Mouse (Mus musculus) left cerebral cortex, adult 2 months (tissue): ENCODE measurements around the gene Diras2. TPM values are rescaled to one million over a fixed set of nuclear protein-coding genes. Genes with fewer than 3 reads are reported as not detected.

Experiments
- DNase-seq, 2 experiments: peaks; one replicate each; pipeline ENCODE4 v3.0.0; 2021 to 2022; ENCODE audit warnings: low spot score in 2 of 2, mixed read lengths in 1 of 2; ENCODE audit errors: extremely low spot score in 1 of 2
- H3K27ac ChIP-seq: fragments of 200-600 bp; 2 replicates; pipeline ENCODE4 v1.8.1; 2022
- H3K4me3 ChIP-seq: fragments of 200-600 bp; 2 replicates; pipeline ENCODE4 v1.8.1; 2022
- CTCF ChIP-seq: fragments of 200-600 bp; IDR thresholded peaks from 2 replicates; pipeline ENCODE4 v1.8.1; 2022; ENCODE audit warnings: antibody characterized with exemption, mild to moderate bottlenecking, moderate library complexity
- intact Hi-C: fragments of 180-260 bp; cut with DNase I; formaldehyde crosslinking; loops from one replicate; pipeline ENCODE4 v1.15.1; 2025
- long read RNA-seq, 2 experiments: library from polyadenylated mRNA; stranded (forward); transcript quantifications; one replicate each; pipeline ENCODE4 v2.0.0; 2021; ENCODE audit warnings: borderline mapping rate in 2 of 2
- total RNA-seq, 2 experiments: library from RNA; stranded (reverse); gene quantifications; 2 replicates each; pipeline ENCODE4 v1.2.3; 2021

The Diras2 gene
- total RNA-seq: 100 to 1,000 TPM; 170 to 185 TPM
- long read RNA-seq, experiment 1, full-length matches to known transcripts: 407 of 466 reads
- long read RNA-seq, experiment 1, partial matches to known transcripts: 0 of 466 reads
- long read RNA-seq, experiment 1, other reads (novel, unspliced or antisense): 59 of 466 reads
- long read RNA-seq, experiment 2, full-length matches to known transcripts: 310 of 358 reads
- long read RNA-seq, experiment 2, partial matches to known transcripts: 44 of 358 reads
- long read RNA-seq, experiment 2, other reads (novel, unspliced or antisense): 4 of 358 reads

DNA sequence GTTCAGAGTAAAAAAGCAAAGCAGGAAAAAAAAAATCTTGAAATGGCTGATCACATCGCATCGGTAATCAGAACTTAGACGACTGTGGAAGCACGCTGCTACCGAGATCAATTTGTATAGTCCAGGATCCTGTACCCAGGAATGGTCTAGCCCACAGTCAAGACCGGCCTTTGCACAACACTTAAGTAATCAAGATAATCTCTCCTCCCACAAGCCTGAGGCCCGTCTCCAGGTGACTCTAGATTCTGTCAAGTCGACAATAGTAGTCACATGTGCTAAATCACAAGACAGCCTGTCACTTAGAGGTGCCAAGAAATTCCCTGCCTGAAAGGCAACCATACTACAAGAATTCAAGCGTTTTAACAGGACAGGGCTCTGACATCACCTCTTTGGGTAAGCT, at the start of gene Diras2:
Gene Diras2 (minus strand): TSS at position 159 of the 400 bp plus-strand sequence.
- Histone ChIP-seq H3K4me3 (peak within 1 kb of the TSS; percentile 82), H3K27ac (peak within 1 kb of the TSS; percentile 96)
- no peak for TF ChIP-seq CTCF
- intact Hi-C loops: loop anchor here (10.0 kb wide), 1 partner anchor 696 kb away; no protein-coding TSS in a partner anchor
- DNase-seq: no peak

DNA sequence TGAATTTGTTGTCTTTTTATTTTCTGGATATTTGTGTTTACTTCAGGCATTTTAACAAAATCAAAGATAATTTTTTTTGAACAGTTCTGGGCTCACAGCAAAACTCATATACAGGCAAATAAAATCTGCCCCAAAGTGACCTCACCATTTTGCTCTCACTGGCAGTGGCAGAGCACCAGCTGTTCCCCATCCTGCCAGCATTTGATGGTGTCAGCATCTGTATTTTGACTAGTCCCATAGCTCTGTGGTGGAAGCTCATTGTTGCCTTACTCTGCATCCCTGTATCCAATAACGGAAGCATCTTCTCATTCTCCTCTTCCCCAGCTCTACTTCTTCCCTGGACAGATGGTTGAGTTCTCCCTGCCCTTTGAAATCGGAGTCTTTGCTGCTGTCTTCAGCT, 47.7 kb upstream of the Diras2 start:
- no peak for TF ChIP-seq CTCF
- intact Hi-C loops: no loop called here
- no peak for DNase-seq
- no peak overlapping the region for H3K4me3 ChIP-seq
- no peak overlapping the region for H3K27ac ChIP-seq

DNA sequence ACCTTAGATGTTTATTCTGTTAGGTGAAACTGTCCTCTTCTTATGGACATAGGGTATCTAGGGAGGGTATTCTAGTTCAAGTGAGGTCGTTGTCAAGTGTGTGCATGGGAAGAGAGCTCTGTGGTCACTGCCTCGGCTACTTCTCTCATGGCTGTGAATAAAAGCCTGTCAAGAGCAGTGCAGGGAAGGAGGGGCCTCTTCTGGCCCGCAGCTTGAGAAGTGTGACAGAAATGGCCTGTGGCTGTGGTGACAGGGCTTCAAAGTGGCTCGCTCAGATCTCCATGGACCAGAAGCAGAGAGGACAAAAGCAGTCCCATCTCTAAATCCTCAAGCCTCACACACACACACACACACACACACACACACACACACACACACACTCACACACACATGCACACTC, 46.9 kb upstream of the Diras2 start:
- no peak for DNase-seq
- Histone ChIP-seq H3K27ac (no peak overlapping the region), H3K4me3 (no peak overlapping the region)
- intact Hi-C loops: no loop called here
- TF ChIP-seq CTCF: no peak

DNA sequence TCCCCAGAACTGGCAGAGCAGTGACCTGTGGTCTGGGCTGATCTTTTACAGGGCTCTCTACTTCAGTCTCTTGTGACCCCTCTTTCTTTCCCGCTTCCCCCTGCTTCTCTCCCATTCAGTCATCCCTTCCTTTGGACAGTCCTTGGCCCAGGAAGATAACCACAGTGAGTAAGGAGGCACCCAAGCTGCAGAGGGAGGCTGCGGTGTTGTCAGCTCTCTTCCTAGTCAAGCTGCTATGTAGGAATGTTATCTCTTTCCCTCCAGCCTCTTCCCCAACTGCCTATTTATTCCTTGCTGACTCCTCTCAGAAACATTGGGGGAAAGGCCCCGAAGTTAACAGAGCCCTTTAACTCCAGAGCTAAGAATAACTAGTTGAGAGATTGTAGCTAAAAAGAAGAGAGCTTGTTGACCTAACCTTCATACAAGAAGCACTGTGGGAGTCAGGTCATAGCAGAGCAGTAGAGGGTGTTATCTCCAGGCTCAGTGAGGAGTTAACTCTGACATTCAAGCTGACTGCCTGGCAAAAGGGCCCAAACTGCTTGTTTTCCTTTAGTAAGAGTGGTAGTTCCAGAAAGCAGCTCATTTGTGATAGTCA, 46.3 kb upstream of the Diras2 start:
- intact Hi-C loops: no loop called here
- DNase-seq: no peak
- TF ChIP-seq CTCF: no peak
- Histone ChIP-seq H3K27ac (no peak overlapping the region), H3K4me3 (no peak overlapping the region)

DNA sequence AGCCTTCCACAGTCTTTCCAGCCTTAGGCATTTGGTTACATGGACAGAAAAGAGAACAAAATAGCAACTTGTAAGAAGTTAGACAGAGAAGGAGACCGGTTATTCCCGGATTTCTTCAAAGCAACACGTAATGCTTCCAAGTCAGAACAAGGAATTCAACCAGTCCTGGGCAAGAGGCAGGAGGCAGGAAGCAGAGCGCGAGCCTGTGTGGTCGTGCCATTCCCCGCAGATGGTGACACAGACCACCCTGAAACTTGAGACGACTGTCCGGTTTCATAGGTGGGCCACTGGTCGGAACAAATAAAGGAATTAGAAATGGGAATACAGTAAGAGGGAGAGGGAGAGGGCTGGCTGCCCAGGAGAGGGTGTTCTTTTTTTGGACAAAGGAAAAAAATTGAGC, 45.8 kb upstream of the Diras2 start:
- DNase-seq: no peak
- TF ChIP-seq CTCF: no peak

DNA sequence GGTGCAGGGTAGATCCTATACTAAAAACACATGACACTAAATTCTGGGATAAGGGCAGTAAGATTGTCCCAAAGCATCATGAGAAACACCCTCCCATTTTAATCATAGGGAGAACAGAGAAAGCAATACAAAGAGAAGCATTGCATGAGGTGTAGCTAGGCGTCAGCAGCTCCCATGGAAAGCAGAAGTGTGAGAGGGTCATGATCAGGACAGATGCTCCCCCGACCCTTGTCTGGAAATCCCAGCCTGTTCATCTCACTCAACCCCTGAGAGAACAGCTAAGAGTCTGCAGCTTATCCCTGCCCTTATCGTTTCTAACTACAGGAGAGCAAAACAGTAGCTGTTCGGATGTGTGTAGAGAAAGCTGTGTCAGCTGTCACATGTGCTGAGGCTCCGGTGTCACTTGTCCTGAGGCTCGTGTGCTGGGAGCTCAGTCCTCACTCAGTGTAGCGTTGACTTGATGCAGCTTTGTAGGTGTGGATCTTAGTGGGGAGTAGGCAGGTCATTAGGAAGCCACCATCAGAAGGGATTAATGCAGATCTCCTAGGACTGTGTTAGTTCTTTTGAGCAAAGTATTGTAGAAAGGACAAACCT, 45.0 kb upstream of the Diras2 start:
- intact Hi-C loops: no loop called here
- Histone ChIP-seq H3K27ac (no peak overlapping the region), H3K4me3 (no peak overlapping the region)
- TF ChIP-seq CTCF: no peak
- no peak for DNase-seq

More for the DNA sequence above, 45.8 kb upstream of the Diras2 start:
- intact Hi-C loops: no loop called here
- no peak overlapping the region for H3K4me3 ChIP-seq
- no peak overlapping the region for H3K27ac ChIP-seq

DNA sequence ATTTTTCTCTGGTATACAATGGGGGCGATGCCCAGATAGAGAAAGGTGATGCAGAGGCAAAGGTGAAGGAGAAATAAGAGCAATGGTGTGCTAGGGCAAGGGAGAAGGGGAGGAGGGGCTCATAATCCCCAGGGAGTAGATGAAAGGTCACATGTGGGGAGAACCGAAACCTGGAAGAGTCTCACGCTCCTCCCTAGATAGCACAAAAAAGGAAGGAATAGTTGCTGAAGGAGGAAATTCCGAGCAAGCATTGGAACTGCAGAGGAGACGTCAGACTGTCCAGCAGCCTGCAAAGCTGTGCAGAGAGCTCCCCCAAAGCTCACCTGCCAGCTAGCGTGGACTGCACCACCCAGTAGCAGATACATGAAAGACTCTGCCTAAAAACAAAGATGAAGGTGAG, 44.4 kb upstream of the Diras2 start:
- DNase-seq: no peak
- no peak overlapping the region for H3K4me3 ChIP-seq
- intact Hi-C loops: no loop called here
- no peak overlapping the region for H3K27ac ChIP-seq
- TF ChIP-seq CTCF: no peak

DNA sequence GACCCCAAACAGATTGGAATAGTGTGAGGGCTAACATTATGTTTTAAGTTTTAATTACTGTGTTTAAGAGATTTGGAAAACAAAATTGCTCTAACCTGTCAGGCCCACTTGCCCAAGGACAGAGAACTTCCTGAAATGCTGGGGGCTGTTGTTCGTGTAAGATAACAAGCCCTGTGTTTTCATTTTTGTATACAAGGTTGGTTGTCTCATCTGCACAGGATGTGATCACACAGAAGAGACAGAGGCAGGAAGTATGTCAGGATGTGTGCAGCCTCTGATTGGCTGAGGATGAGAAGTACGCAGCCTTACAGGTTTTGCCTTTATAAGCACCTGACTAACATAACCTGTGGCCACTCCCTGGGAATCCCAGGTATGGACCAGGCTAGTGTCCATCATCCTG, 43.2 kb upstream of the Diras2 start:
- intact Hi-C loops: loop anchor here (5.0 kb wide), 1 partner anchor 48 kb away; no protein-coding TSS in a partner anchor
- DNase-seq: no peak
- TF ChIP-seq CTCF: no peak
- H3K27ac ChIP-seq: no peak overlapping the region
- no peak overlapping the region for H3K4me3 ChIP-seq

DNA sequence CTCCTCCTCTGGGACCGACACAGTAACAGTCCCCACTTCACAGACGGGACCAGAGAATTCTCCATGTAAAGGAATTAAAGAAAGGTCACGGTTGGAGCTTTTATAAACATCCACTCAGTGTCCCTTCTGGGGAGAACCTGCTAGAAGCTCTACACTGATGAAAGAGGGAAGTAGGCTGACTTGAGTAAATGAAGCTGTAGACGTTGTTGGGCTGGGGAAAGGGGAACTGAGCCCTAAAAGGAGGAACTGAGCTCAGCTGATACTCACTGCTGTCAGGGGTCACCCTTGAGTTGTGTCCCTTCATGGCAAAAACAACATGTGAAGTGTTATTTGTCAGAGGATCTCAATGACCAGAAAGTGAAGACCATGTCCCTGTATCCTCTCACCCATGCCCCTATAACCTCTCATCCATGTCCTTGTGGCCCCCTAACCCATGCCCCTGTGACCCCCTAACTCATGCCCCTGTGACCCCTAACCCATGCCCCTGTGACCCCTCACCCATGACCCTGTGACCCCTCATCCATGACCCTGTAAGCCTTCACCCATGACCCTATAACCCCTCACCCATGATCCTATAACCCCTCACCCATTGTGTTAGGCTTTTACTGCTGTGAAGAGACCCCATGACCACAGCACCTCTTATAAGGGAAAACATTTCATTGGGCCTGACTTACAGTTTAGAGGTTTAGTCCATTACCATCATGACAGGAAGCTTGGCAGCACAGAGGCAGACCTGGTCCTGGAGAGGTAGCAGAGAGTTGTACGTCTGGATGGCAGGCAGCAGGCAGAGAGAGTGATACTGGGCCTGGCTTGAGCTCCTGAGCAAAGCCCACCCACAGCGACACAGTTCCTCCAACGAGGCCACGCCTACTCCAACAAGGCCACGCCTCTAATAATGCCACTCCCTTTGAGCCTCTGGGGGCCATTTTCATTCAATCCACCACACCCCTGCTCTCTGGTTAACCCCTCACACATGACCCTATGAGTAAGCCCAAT, 41.7 kb upstream of the Diras2 start:
- DNase-seq: no peak
- intact Hi-C loops: loop anchor here (5.0 kb wide), 1 partner anchor 50 kb away; no protein-coding TSS in a partner anchor
- Histone ChIP-seq H3K27ac (no peak overlapping the region), H3K4me3 (no peak overlapping the region)
- TF ChIP-seq CTCF: no peak

DNA sequence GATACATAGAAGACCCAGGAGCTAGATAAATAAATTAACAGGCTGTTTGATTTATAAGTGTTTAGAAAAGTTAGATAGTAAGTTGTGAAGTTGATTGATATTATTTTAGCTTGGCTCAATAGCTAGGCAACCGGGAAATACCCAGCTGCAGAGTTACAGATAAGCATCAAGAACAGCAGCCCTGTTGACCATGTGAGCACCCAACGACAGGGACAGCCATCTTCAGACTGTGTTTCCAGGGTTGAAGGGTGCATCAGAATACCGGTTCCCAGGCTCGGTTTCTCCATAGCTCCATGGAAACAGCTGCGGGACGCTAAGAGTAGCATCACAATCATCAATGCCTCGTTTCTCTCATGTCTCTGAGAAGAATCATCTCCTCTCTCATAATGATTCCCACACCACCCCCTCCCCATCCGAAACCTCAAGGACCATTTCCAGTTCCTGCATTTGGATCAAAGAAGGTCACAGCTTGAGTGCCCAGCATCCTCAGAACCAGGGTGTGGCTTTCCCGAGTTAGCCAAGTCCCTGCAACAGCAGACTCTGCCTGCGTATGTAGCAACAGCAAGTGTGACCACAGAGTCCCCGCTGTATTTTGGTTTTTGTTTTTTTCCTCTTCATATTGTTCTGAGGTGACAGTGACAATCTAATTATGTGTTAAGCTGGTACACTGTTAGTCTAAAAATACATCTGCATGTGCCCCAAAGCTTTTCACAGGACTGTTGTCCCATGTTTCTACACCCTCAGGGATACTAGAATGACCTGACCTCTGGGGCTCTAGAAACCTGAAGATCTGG, 40.7 kb upstream of the Diras2 start:
- Histone ChIP-seq H3K4me3 (no peak overlapping the region), H3K27ac (no peak overlapping the region)
- intact Hi-C loops: loop anchor here (5.0 kb wide), 1 partner anchor 51 kb away; no protein-coding TSS in a partner anchor
- TF ChIP-seq CTCF: no peak
- DNase-seq: no peak

DNA sequence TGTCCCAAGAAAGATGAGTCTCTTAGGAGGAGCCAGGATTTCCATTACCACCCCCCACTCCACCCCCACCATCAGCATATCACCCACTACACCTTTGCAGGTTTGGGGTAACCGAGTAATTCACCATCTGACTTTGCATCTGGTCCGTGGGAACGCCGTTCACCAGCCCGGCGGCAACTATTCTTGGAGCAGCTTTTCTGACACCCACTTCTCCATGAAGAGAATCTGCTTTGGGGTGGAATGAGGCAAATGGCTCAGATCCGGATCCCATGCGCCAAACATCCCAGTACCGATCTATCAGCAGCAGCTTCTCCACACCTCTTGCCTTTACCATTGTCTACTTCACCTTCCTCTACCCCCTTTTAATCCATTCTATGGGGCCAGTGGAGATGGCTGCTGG, 39.2 kb upstream of the Diras2 start:
- Histone ChIP-seq H3K4me3 (no peak overlapping the region), H3K27ac (peak overlapping the region; percentile 16; the same call in 1 of the 2 replicates)
- DNase-seq: peak; percentile 42 to 69
- TF ChIP-seq CTCF: no peak
- intact Hi-C loops: loop anchor here (5.0 kb wide), 1 partner anchor 52 kb away; no protein-coding TSS in a partner anchor
